Mouse (Mus musculus) small intestine, adult 2 months (tissue): ENCODE results near the gene Mrps18a. TPM values are rescaled to one million over a fixed set of nuclear protein-coding genes. Genes with fewer than 3 reads are reported as not detected.

Source experiments
- H3K27ac ChIP-seq: fragments of 200-500 bp; 2 replicates; pipeline ENCODE4 v1.5.1; 2012; ENCODE audit warnings: low read depth, low read length, control low read depth, inconsistent platforms; ENCODE audit not compliant: insufficient read depth
- H3K27me3 ChIP-seq: fragments of 200-500 bp; 2 replicates; pipeline ENCODE4 v1.6.1; 2012; ENCODE audit warnings: mild to moderate bottlenecking, moderate library complexity, low read length, inconsistent platforms; ENCODE audit not compliant: control insufficient read depth, insufficient read depth
- H3K36me3 ChIP-seq: fragments of 200-500 bp; 2 replicates; pipeline ENCODE4 v1.6.1; 2012; ENCODE audit warnings: mild to moderate bottlenecking, low read length, control low read depth, inconsistent platforms; ENCODE audit not compliant: control insufficient read depth, insufficient read depth
- H3K4me1 ChIP-seq: fragments of 200-500 bp; 2 replicates; pipeline ENCODE4 v1.6.1; 2012; ENCODE audit warnings: low read length, inconsistent platforms, mixed read lengths; ENCODE audit not compliant: control insufficient read depth, insufficient read depth, insufficient read length
- H3K4me3 ChIP-seq: fragments of 200-500 bp; 2 replicates; pipeline ENCODE4 v1.5.1; 2012; ENCODE audit warnings: low read depth, mild to moderate bottlenecking, control low read depth, inconsistent platforms, low read length, moderate library complexity
- CTCF ChIP-seq: fragments of 200-500 bp; IDR thresholded peaks from 2 replicates; pipeline ENCODE4 v1.5.1; 2012; ENCODE audit warnings: low read depth, mild to moderate bottlenecking, control low read depth, inconsistent platforms, low read length, moderate library complexity, mixed read lengths; ENCODE audit not compliant: insufficient replicate concordance, insufficient read length; ENCODE audit errors: extremely low read depth
- POLR2A ChIP-seq: fragments of 200-500 bp; IDR thresholded peaks from 2 replicates; pipeline ENCODE4 v1.6.1; 2012; ENCODE audit warnings: low read depth, mild to moderate bottlenecking, control low read depth, inconsistent platforms, low read length, moderate library complexity
- WGBS: fragments of 180-500 bp; shearing (Covaris S2); methylation state at CpG from one replicate; pipeline ENCODE4 v1.1.7; 2018; 5-methylcytosine and 5-hydroxymethylcytosine counted together
- polyA plus RNA-seq: library from polyadenylated mRNA; depleted of rRNA; stranded (reverse); fragments of >200 nt; gene quantifications from 2 replicates; pipeline ENCODE4 v1.2.3, GENCODE M21; 2012; rRNA removed

Mrps18a gene
- polyA plus RNA-seq, 1 experiment: 19.5 TPM

DNA sequence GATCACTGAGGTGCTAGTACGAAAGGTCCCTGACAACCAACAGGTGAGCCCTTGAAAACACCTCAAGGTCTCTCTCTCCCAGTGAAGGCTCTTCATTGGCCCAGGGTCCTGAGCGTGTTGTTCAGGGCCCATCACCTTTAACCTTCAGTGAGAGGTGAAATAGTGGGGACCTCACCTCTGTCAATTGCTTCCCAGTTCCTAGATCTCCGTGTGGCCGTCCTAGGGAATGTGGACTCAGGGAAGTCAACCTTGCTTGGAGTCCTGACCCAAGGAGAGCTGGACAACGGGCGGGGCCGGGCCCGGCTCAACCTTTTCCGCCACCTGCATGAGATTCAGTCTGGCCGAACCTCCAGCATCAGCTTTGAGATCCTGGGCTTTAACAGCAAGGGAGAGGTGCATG is 54.0 kb downstream of the Mrps18a start:
- H3K4me3 ChIP-seq: no peak overlapping the region
- 93% methylated on average over 10 of the region's 10 CpGs for WGBS

DNA sequence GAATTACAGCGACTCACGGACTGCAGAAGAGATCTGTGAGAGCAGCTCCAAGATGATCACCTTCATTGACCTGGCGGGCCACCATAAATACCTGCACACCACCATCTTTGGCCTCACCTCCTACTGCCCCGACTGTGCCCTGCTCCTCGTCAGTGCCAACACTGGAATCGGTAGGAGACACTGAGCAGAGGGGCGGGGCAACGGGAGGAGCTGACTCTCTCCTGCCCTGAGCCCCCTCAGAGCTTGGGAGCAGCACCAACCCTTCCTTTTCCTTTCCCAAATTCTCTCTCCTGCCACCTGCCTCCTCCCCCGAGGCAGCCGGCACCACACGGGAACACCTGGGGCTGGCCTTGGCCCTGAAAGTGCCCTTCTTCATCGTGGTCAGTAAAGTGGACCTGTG is 54.7 kb downstream of the Mrps18a start:
- Histone ChIP-seq H3K27me3 (no peaks in the 10 kb centered on the region), H3K36me3 (peaks cover 59% of the 10 kb centered on the region), H3K4me3 (no peak overlapping the region), H3K4me1 (peaks cover 5% of the 10 kb centered on the region; the same call in 1 of the 2 replicates), H3K27ac (no peak overlapping the region)
- WGBS: 82% methylated on average over 12 of the region's 12 CpGs
- TF ChIP-seq POLR2A: no peak
- TF ChIP-seq CTCF: no peak

More for the DNA sequence above, 54.0 kb downstream of the Mrps18a start:
- no peak overlapping the region for H3K27ac ChIP-seq
- H3K4me1 ChIP-seq: peaks cover 5% of the 10 kb centered on the region; the same call in 1 of the 2 replicates
- peaks cover 57% of the 10 kb centered on the region for H3K36me3 ChIP-seq
- TF ChIP-seq POLR2A (no peak), CTCF (no peak)
- H3K27me3 ChIP-seq: no peaks in the 10 kb centered on the region

DNA sequence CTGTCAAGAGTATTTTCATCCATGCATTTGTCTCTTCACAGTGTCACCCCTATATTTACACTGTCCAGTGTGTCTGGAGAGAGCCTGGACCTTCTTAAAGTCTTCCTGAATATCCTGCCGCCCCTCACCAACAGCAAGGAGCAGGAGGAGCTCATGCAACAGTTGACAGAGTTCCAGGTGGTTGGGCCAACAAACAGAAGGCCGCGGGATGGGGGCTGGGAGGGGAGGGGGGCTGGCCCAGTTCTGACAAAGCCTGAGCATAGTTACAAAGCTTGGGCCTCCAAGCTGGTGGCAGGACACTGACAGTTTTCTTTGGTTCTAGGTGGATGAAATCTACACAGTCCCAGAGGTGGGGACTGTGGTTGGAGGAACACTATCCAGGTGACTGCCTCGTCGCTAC is 55.5 kb downstream of the Mrps18a start:
- 83% methylated on average over 5 of the region's 5 CpGs for WGBS
- Histone ChIP-seq H3K27ac (no peak overlapping the region), H3K4me1 (peaks cover 5% of the 10 kb centered on the region; the same call in 1 of the 2 replicates), H3K36me3 (peaks cover 63% of the 10 kb centered on the region), H3K27me3 (no peaks in the 10 kb centered on the region), H3K4me3 (no peak overlapping the region)
- TF ChIP-seq POLR2A (no peak), CTCF (no peak)

DNA sequence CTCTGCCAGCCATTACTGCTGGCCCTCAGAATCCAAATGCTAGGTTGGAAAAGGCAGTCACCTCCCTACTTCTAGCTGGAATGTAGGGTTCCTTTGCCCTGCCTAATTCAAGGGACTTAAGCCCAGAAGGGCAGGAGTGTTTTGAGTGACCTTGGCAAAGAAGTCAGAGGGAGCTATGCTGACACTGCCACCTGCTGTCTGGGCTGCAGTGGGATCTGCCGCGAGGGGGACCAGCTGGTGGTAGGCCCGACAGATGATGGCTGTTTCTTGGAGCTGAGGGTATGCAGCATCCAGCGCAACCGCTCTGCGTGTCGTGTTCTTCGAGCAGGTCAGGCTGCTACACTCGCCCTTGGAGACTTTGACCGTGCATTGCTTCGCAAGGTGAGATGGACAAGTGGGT is 56.2 kb downstream of the Mrps18a start:
- Histone ChIP-seq H3K27me3 (no peaks in the 10 kb centered on the region), H3K36me3 (peaks cover 63% of the 10 kb centered on the region), H3K4me1 (peaks cover 3% of the 10 kb centered on the region; the same call in 1 of the 2 replicates), H3K27ac (no peak overlapping the region), H3K4me3 (no peak overlapping the region)
- 85% methylated on average over 11 of the region's 11 CpGs for WGBS
- TF ChIP-seq POLR2A (no peak), CTCF (no peak)

DNA sequence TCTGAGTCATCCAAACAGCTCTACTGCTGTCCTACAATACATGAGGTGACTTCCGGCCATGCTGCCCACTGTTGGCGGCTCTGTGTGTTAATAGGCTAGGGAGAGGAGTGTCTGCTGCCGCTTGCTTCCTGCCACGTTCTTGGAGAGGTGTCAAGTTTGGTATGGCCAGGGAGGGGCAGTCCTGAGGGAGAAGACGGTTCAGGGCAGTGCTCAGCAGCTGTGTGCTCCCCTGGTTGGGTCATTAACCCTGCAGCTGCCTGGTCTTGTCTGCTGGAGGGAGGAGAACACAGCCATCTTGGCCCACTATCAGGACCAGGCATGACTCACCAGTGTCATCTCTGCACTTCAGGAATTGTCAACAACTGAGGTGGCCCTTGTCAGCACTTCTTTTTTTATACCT is 57.5 kb downstream of the Mrps18a start:
- Histone ChIP-seq H3K4me1 (peaks cover 1% of the 10 kb centered on the region; the same call in 1 of the 2 replicates), H3K27me3 (no peaks in the 10 kb centered on the region), H3K27ac (no peak overlapping the region), H3K4me3 (no peak overlapping the region), H3K36me3 (peaks cover 66% of the 10 kb centered on the region)
- no peak for TF ChIP-seq CTCF
- no peak for TF ChIP-seq POLR2A
- 40% methylated on average over 5 of the region's 5 CpGs for WGBS

DNA sequence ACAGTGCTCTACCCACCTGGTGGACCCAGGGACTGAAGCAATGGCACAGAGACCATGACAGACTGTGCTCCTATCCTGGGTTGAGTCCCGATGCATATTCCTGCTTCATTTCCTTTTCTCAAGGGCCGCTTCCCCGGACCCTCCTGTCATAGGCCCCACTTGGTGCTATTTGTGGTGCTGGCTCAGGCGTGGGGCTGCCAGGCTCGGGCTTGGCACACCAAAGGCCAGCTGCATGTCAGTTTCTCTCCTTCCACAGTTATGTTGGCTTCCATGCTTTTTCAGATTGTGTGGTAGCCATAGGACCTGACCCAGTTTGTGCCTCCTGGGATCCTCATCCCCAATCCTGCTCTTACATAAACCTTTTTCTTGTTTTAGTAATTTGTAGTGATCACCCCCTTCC is 58.0 kb downstream of the Mrps18a start:
- TF ChIP-seq POLR2A (no peak), CTCF (no peak)
- no peak overlapping the region for H3K27ac ChIP-seq
- H3K4me1 ChIP-seq: no peaks in the 10 kb centered on the region
- 88% methylated on average over 5 of the region's 5 CpGs for WGBS
- no peaks in the 10 kb centered on the region for H3K27me3 ChIP-seq
- H3K4me3 ChIP-seq: no peak overlapping the region
- H3K36me3 ChIP-seq: peaks cover 66% of the 10 kb centered on the region

DNA sequence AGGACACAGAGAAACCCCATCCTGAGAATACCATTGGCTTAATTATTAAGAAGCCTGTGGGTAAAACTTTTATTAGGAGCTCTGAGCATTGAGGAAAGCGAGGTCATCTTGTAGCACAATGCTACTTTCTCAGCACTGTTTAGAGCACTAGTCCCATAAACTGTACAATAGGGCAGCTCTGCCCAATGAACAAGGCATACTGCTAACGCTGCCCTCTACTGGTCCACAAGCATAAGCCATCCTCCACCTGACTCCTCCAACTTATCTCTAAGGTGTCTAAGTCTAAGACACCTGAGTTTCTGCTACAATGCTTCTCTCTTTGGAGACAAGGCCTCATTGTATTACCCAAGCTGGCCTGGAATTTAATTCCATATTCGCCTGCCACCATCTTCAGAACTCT is 59.8 kb downstream of the Mrps18a start:
- Histone ChIP-seq H3K27ac (no peak overlapping the region), H3K27me3 (no peaks in the 10 kb centered on the region), H3K4me1 (no peaks in the 10 kb centered on the region), H3K36me3 (peaks cover 51% of the 10 kb centered on the region), H3K4me3 (no peak overlapping the region)
- WGBS: 70% methylated on average over 3 of the region's 3 CpGs
- TF ChIP-seq CTCF (peak; percentile 42; the same call in 1 of the 2 replicates), POLR2A (no peak)

Other genes starting within 250 kb of the Mrps18a start
- 108 and 177 TPM in 2 replicates for gene Vegfa, start 78.6 kb upstream of the Mrps18a start, polyA plus RNA-seq
- 3.4 and 4.3 TPM in 2 replicates for gene Rsph9, start 33.2 kb downstream of the Mrps18a start, polyA plus RNA-seq
- 14.8 and 27.1 TPM in 2 replicates for gene Mad2l1bp, start 42.6 kb downstream of the Mrps18a start, polyA plus RNA-seq
- 92.2 and 198 TPM in 2 replicates for gene Gtpbp2, start 50.0 kb downstream of the Mrps18a start, polyA plus RNA-seq
- gene Polh, start 91.7 kb downstream of the Mrps18a start, polyA plus RNA-seq: 1.0 and 1.7 TPM in 2 replicates
- 5.3 and 8.4 TPM in 2 replicates for gene Xpo5, start 91.8 kb downstream of the Mrps18a start, polyA plus RNA-seq
- 16.2 and 24.6 TPM in 2 replicates for gene Polr1c, start 137.1 kb downstream of the Mrps18a start, polyA plus RNA-seq
- gene Yipf3, start 137.1 kb downstream of the Mrps18a start, polyA plus RNA-seq: 120 and 305 TPM in 2 replicates
- gene Lrrc73, start 142.5 kb downstream of the Mrps18a start, polyA plus RNA-seq: 1.9 and 2.8 TPM in 2 replicates
- gene Tjap1, start 172.0 kb downstream of the Mrps18a start, polyA plus RNA-seq: 43.4 and 89.2 TPM in 2 replicates
- gene Dlk2, start 186.4 kb downstream of the Mrps18a start, polyA plus RNA-seq: 0.27 and 1.0 TPM in 2 replicates
- 28.7 and 37.5 TPM in 2 replicates for gene Abcc10, start 217.4 kb downstream of the Mrps18a start, polyA plus RNA-seq